Mouse (Mus musculus) CH12.LX (cell line): ENCODE results near the gene Erg28. TPM values are rescaled to one million over a fixed set of nuclear protein-coding genes. Genes with fewer than 3 reads are reported as not detected.

Source experiments
- DNase-seq: peaks from one replicate; pipeline ENCODE4 v3.0.0-alpha.2; 2013; ENCODE audit errors: extremely low read depth
- H3K27ac ChIP-seq: 2 replicates; pipeline ENCODE4 v1.5.1; 2012; ENCODE audit warnings: low read depth, mild to moderate bottlenecking, control low read depth, moderate library complexity; ENCODE audit not compliant: insufficient read depth
- H3K27me3 ChIP-seq: replicated peaks from 2 replicates; pipeline ENCODE3; 2012; ENCODE audit warnings: inconsistent platforms
- H3K36me3 ChIP-seq, 2 experiments: replicated peaks in 1 of 2; 2 replicates each; pipeline versions ENCODE3 to v1.6.1; 2012; ENCODE audit warnings: inconsistent platforms in 1 of 2, low read length in 1 of 2, mild to moderate bottlenecking in 1 of 2, mixed read lengths in 1 of 2, moderate library complexity in 1 of 2; ENCODE audit not compliant: control insufficient read depth in 1 of 2, insufficient read depth in 1 of 2
- H3K4me1 ChIP-seq, 2 experiments: 2 replicates each; pipeline ENCODE4 v1.6.1; 2012; ENCODE audit warnings: inconsistent platforms in 1 of 2, moderate library complexity in 1 of 2; ENCODE audit not compliant: insufficient read depth in 2 of 2, control insufficient read depth in 1 of 2
- H3K4me2 ChIP-seq: 2 replicates; pipeline ENCODE4 v1.6.1; 2012; ENCODE audit warnings: low read depth, mild to moderate bottlenecking, control low read depth; ENCODE audit not compliant: poor library complexity, insufficient read depth, severe bottlenecking
- H3K4me3 ChIP-seq, 3 experiments: fragments of 150-350 bp in 1 of 3; sonication (generic) in 1 of 3; replicated peaks in 1 of 3; 2 replicates each; pipeline versions ENCODE3 to v1.5.1; 2011 to 2012; ENCODE audit warnings: low read depth in 2 of 3, low read length in 2 of 3, mild to moderate bottlenecking in 2 of 3, moderate library complexity in 2 of 3, control low read depth in 1 of 3, improper control_type of control experiment in 1 of 3, inconsistent platforms in 1 of 3, mixed read lengths in 1 of 3; ENCODE audit not compliant: poor library complexity in 1 of 3
- H3K79me2 ChIP-seq: replicated peaks from 2 replicates; pipeline ENCODE4 v1.6.1; 2012; ENCODE audit warnings: mild to moderate bottlenecking, moderate library complexity; ENCODE audit not compliant: control insufficient read depth, poor library complexity, insufficient read depth, severe bottlenecking; ENCODE audit errors: extremely low read depth
- H3K9ac ChIP-seq: 2 replicates; pipeline ENCODE4 v1.6.1; 2012; ENCODE audit warnings: low read depth, mild to moderate bottlenecking, control low read depth, moderate library complexity; ENCODE audit not compliant: insufficient read depth
- H3K9me3 ChIP-seq: replicated peaks from 2 replicates; pipeline ENCODE3; 2012; ENCODE audit warnings: low read length, inconsistent platforms, mixed read lengths
- CHD1 ChIP-seq: IDR thresholded peaks from 2 replicates; pipeline ENCODE4 v1.6.1; 2012; ENCODE audit warnings: low read depth, low read length, improper control_type of control experiment, inconsistent platforms
- CHD2 ChIP-seq: IDR thresholded peaks from 2 replicates; pipeline ENCODE4 v1.6.1; 2011; ENCODE audit warnings: low read length, improper control_type of control experiment
- ELF1 ChIP-seq: IDR thresholded peaks from 2 replicates; pipeline ENCODE4 v1.6.1; 2014; ENCODE audit warnings: low read depth, mild to moderate bottlenecking, inconsistent platforms, low read length, improper control_type of control experiment
- JUND ChIP-seq: conservative IDR thresholded peaks from 2 replicates; pipeline ENCODE4 v1.6.1; 2011; ENCODE audit warnings: low read depth, low read length, improper control_type of control experiment
- KAT2A ChIP-seq: IDR thresholded peaks from 2 replicates; pipeline ENCODE4 v1.6.1; 2012; ENCODE audit warnings: low read length, improper control_type of control experiment, inconsistent platforms; ENCODE audit not compliant: insufficient replicate concordance
- MAFK ChIP-seq: IDR thresholded peaks from 2 replicates; pipeline ENCODE4 v1.6.1; 2011; ENCODE audit warnings: low read length, improper control_type of control experiment; ENCODE audit not compliant: insufficient replicate concordance
- NRF1 ChIP-seq: IDR thresholded peaks from 2 replicates; pipeline ENCODE4 v1.6.1; 2014; ENCODE audit warnings: low read depth, mild to moderate bottlenecking, inconsistent platforms, low read length, improper control_type of control experiment, moderate library complexity
- PAX5 ChIP-seq: IDR thresholded peaks from 2 replicates; pipeline ENCODE4 v1.6.1; 2012; ENCODE audit warnings: low read length, inconsistent platforms, mixed read lengths
- RAD21 ChIP-seq: IDR thresholded peaks from 2 replicates; pipeline ENCODE4 v1.6.1; 2011; ENCODE audit warnings: low read depth, mild to moderate bottlenecking, low read length, improper control_type of control experiment, moderate library complexity
- RCOR1 ChIP-seq: conservative IDR thresholded peaks from 2 replicates; pipeline ENCODE4 v1.6.1; 2012; ENCODE audit warnings: low read depth, mild to moderate bottlenecking, inconsistent platforms, low read length, improper control_type of control experiment
- SIN3A ChIP-seq: IDR thresholded peaks from 2 replicates; pipeline ENCODE4 v1.6.1; 2012; ENCODE audit warnings: low read length, improper control_type of control experiment, inconsistent platforms
- SMC3 ChIP-seq: IDR thresholded peaks from 2 replicates; pipeline ENCODE4 v1.6.1; 2011; ENCODE audit warnings: low read depth, low read length, improper control_type of control experiment
- UBTF ChIP-seq: IDR thresholded peaks from 2 replicates; pipeline ENCODE4 v1.6.1; 2012; ENCODE audit warnings: low read depth, mild to moderate bottlenecking, inconsistent platforms, low read length, improper control_type of control experiment, moderate library complexity
- USF2 ChIP-seq: conservative IDR thresholded peaks from 2 replicates; pipeline ENCODE4 v1.6.1; 2011; ENCODE audit warnings: low read depth, low read length, improper control_type of control experiment
- ZC3H11A ChIP-seq: IDR thresholded peaks from 2 replicates; pipeline ENCODE4 v1.6.1; 2012; ENCODE audit warnings: low read depth, mild to moderate bottlenecking, inconsistent platforms, low read length, improper control_type of control experiment
- ZKSCAN1 ChIP-seq: IDR thresholded peaks from 2 replicates; pipeline ENCODE4 v1.6.1; 2012; ENCODE audit warnings: low read depth, inconsistent platforms, low read length, improper control_type of control experiment, borderline replicate concordance
- dilution Hi-C: fragments of 300-500 bp; cut with MboI; formaldehyde crosslinking; loops from 2 replicates; pipeline ENCODE4 v1.14.3; 2020; ENCODE audit warnings: low sequenced_read_pairs; ENCODE audit not compliant: extremely low pct_unique_long_range_greater_than_20kb, extremely low pct_ligation_motif_present
- in situ Hi-C: fragments of 300-500 bp; cut with MboI; formaldehyde crosslinking; loops from 3 replicates; pipeline ENCODE4 v1.14.3; 2019; ENCODE audit warnings: low sequenced_read_pairs, low pct_ligation_motif_present, low pct_unique_long_range_greater_than_20kb, mixed read lengths
- polyA plus RNA-seq: library from polyadenylated mRNA; unstranded; fragments of >175 nt; gene quantifications from 2 replicates; pipeline ENCODE4 v1.2.1, GENCODE M21; 2012; ENCODE audit warnings: low read depth; ENCODE audit not compliant: insufficient read length
- total RNA-seq, 2 experiments: library from RNA; depleted of rRNA; stranded (reverse); fragments of 300-350 nt in 1 of 2; fragments of >200 nt in 1 of 2; gene quantifications; 2 replicates each; pipeline ENCODE4 v1.2.3; 2012 to 2014

Erg28 gene
- total and polyA plus RNA-seq, 3 experiments, result 83.6 to 318 (median 143) TPM

DNA sequence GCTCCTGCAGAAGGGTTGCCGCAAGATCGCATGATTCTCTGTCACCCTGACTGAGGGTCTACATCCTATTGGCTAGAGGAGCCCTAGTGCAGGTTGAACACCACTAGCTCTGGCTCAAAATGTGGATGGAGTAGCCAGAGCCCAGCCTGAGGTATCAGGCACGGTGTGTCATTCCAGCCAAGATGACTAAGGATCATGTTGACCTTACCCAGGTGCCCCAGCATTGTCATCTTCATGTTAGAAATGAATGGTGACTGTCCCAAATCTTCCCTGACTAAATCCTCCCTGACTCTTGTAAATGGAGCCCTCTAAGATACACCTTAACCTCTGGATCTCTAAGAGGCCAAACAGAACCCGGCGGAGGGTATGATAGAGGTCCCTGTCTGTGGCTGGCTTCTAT lies 44.6 kb downstream of the Erg28 start:
- no peak for TF ChIP-seq RAD21
- no peak for TF ChIP-seq USF2
- TF ChIP-seq JUND, result no peak
- TF ChIP-seq ZC3H11A, result no peak
- no peak for TF ChIP-seq ELF1
- in situ Hi-C loops (no loop called here), dilution Hi-C loops (no loop called here)

DNA sequence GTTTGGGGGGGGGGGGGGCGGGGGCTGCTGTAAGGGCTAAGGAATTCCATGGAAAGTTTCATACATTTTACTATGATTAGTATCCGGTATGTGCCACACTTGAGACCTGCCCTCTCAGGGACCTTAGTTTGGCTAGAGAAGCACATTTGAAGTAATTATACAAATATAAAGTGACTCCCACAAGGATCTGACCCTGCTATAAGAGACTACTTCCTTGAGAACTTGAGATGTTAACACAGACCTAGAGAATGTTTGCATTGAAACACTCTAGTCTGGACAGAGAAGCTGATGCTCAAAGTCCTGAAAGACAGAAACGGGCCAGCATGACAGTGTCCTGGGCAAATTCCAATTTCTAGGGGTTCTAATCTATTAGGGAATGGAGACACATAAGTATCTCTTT lies 45.4 kb downstream of the Erg28 start:
- Histone ChIP-seq H3K4me3 (no peak overlapping the region), H3K4me1 (no peaks in the 10 kb centered on the region; a peak in 1 of 4 replicates), H3K36me3 (no peaks in the 10 kb centered on the region), H3K27ac (no peak overlapping the region), H3K27me3 (no peaks in the 10 kb centered on the region), H3K9me3 (peaks cover under 1% of the 10 kb centered on the region), H3K4me2 (no peak overlapping the region), H3K79me2 (no peaks in the 10 kb centered on the region), H3K9ac (no peak overlapping the region)
- DNase-seq, result no peak
- dilution Hi-C loops, result no loop called here
- in situ Hi-C loops, result no loop called here
- TF ChIP-seq NRF1 (no peak), CHD2 (no peak), MAFK (no peak), KAT2A (no peak), RCOR1 (no peak), ZC3H11A (no peak), JUND (no peak), SMC3 (no peak), ZKSCAN1 (no peak), UBTF (no peak), CHD1 (no peak), PAX5 (no peak), USF2 (no peak), SIN3A (no peak)

More for the DNA sequence above, 44.6 kb downstream of the Erg28 start:
- H3K4me1 ChIP-seq, result no peaks in the 10 kb centered on the region; a peak in 1 of 4 replicates
- H3K27ac ChIP-seq, result no peak overlapping the region
- no peak overlapping the region for H3K4me3 ChIP-seq
- H3K9ac ChIP-seq, result no peak overlapping the region
- H3K9me3 ChIP-seq, result no peaks in the 10 kb centered on the region
- no peaks in the 10 kb centered on the region for H3K27me3 ChIP-seq
- no peaks in the 10 kb centered on the region for H3K36me3 ChIP-seq
- no peak for DNase-seq
- H3K79me2 ChIP-seq, result no peaks in the 10 kb centered on the region
- no peak overlapping the region for H3K4me2 ChIP-seq
